Mouse (Mus musculus): ENCODE results near the gene Ptpn21. TPM values are rescaled to one million over a fixed set of nuclear protein-coding genes. Genes with fewer than 3 reads are reported as not detected.

Ptpn21 gene
- polyA plus RNA-seq, 1 experiment from 2014 or later, result 9.0 TPM

GRCm38 (mm10) chr12:98727186-98727585, 10.0 kb downstream of the Ptpn21 start:
- no peaks in the 10 kb centered on the region for H3K9me3 ChIP-seq (replicated peaks; ENCODE audit: control insufficient read depth, low read length)
- no peak for ATAC-seq (ENCODE audit: insufficient read depth, low FRiP score)
- no peaks in the 10 kb centered on the region for H3K36me3 ChIP-seq (ENCODE audit: control insufficient read depth, insufficient read depth, low read length)
- no peak overlapping the region for H3K27ac ChIP-seq (ENCODE audit: low read length)
- H3K27me3 ChIP-seq (ENCODE audit: control insufficient read depth, insufficient read depth, low read length), result no peaks in the 10 kb centered on the region
- H3K4me3 ChIP-seq (replicated peaks; ENCODE audit: low read length), result no peak overlapping the region
- no peak overlapping the region for H3K4me2 ChIP-seq (ENCODE audit: low read depth, low read length)
- WGBS, result 60% methylated on average over 7 of the region's 7 CpGs
- no peaks in the 10 kb centered on the region for H3K4me1 ChIP-seq (ENCODE audit: control insufficient read depth, insufficient read depth, low read length)
- H3K9ac ChIP-seq (ENCODE audit: low read length), result no peak overlapping the region

- ATAC-seq (ENCODE audit: insufficient read depth, low FRiP score), result no peak
- no peak overlapping the region for H3K4me2 ChIP-seq (ENCODE audit: low read depth, low read length)
- H3K36me3 ChIP-seq (ENCODE audit: control insufficient read depth, insufficient read depth, low read length), result no peaks in the 10 kb centered on the region
- H3K9ac ChIP-seq (ENCODE audit: low read length), result no peak overlapping the region
- H3K9me3 ChIP-seq (replicated peaks; ENCODE audit: control insufficient read depth, low read length), result no peaks in the 10 kb centered on the region
- no peaks in the 10 kb centered on the region for H3K27me3 ChIP-seq (ENCODE audit: control insufficient read depth, insufficient read depth, low read length)
- H3K4me3 ChIP-seq (replicated peaks; ENCODE audit: low read length), result no peak overlapping the region
- peaks cover under 1% of the 10 kb centered on the region; the same call in 1 of the 2 replicates for H3K4me1 ChIP-seq (ENCODE audit: control insufficient read depth, insufficient read depth, low read length)
- H3K27ac ChIP-seq (ENCODE audit: low read length), result no peak overlapping the region
- whole genome bisulfite sequencing, result 78% methylated on average over 7 of the region's 7 CpGs
Measured at GRCm38 (mm10) chr12:98726078-98726477, 11.1 kb downstream of the Ptpn21 start.

GRCm38 (mm10) chr12:98724976-98725375, 12.2 kb downstream of the Ptpn21 start:
- Histone ChIP-seq H3K36me3 (ENCODE audit: control insufficient read depth, insufficient read depth, low read length) (no peaks in the 10 kb centered on the region), H3K27me3 (ENCODE audit: control insufficient read depth, insufficient read depth, low read length) (no peaks in the 10 kb centered on the region), H3K4me3 (replicated peaks; ENCODE audit: low read length) (no peak overlapping the region), H3K27ac (ENCODE audit: low read length) (no peak overlapping the region), H3K4me2 (ENCODE audit: low read depth, low read length) (no peak overlapping the region), H3K4me1 (ENCODE audit: control insufficient read depth, insufficient read depth, low read length) (peaks cover 6% of the 10 kb centered on the region), H3K9me3 (replicated peaks; ENCODE audit: control insufficient read depth, low read length) (no peaks in the 10 kb centered on the region), H3K9ac (ENCODE audit: low read length) (no peak overlapping the region)
- ATAC-seq (ENCODE audit: insufficient read depth, low FRiP score), result 0 out of 2 replicates have a peak, but pooled peaks have one; percentile 53
- 44% methylated on average over 5 of the region's 5 CpGs for WGBS

- H3K27ac ChIP-seq (ENCODE audit: low read length), result no peak overlapping the region
- no peak for ATAC-seq (ENCODE audit: insufficient read depth, low FRiP score)
- H3K9ac ChIP-seq (ENCODE audit: low read length), result no peak overlapping the region
- no peak overlapping the region for H3K4me3 ChIP-seq (replicated peaks; ENCODE audit: low read length)
- WGBS, result 94% methylated on average over 7 of the region's 7 CpGs
- H3K36me3 ChIP-seq (ENCODE audit: control insufficient read depth, insufficient read depth, low read length), result no peaks in the 10 kb centered on the region
- H3K4me2 ChIP-seq (ENCODE audit: low read depth, low read length), result no peak overlapping the region
- no peaks in the 10 kb centered on the region for H3K9me3 ChIP-seq (replicated peaks; ENCODE audit: control insufficient read depth, low read length)
- no peaks in the 10 kb centered on the region for H3K27me3 ChIP-seq (ENCODE audit: control insufficient read depth, insufficient read depth, low read length)
- H3K4me1 ChIP-seq (ENCODE audit: control insufficient read depth, insufficient read depth, low read length), result peaks cover 7% of the 10 kb centered on the region
Measured at GRCm38 (mm10) chr12:98724224-98724623, 13.0 kb downstream of the Ptpn21 start.

- Histone ChIP-seq H3K4me1 (ENCODE audit: control insufficient read depth, insufficient read depth, low read length) (peaks cover 7% of the 10 kb centered on the region), H3K9ac (ENCODE audit: low read length) (no peak overlapping the region), H3K36me3 (ENCODE audit: control insufficient read depth, insufficient read depth, low read length) (no peaks in the 10 kb centered on the region), H3K9me3 (replicated peaks; ENCODE audit: control insufficient read depth, low read length) (no peaks in the 10 kb centered on the region), H3K4me3 (replicated peaks; ENCODE audit: low read length) (no peak overlapping the region), H3K4me2 (ENCODE audit: low read depth, low read length) (no peak overlapping the region), H3K27ac (ENCODE audit: low read length) (no peak overlapping the region), H3K27me3 (ENCODE audit: control insufficient read depth, insufficient read depth, low read length) (no peaks in the 10 kb centered on the region)
- no peak for ATAC-seq (ENCODE audit: insufficient read depth, low FRiP score)
- 61% methylated on average over 3 of the region's 3 CpGs for WGBS
Measured at GRCm38 (mm10) chr12:98721030-98721429, 16.2 kb downstream of the Ptpn21 start.

- Histone ChIP-seq H3K4me1 (ENCODE audit: control insufficient read depth, insufficient read depth, low read length) (peaks cover 7% of the 10 kb centered on the region), H3K4me3 (replicated peaks; ENCODE audit: low read length) (no peak overlapping the region), H3K4me2 (ENCODE audit: low read depth, low read length) (no peak overlapping the region), H3K9me3 (replicated peaks; ENCODE audit: control insufficient read depth, low read length) (no peaks in the 10 kb centered on the region), H3K27me3 (ENCODE audit: control insufficient read depth, insufficient read depth, low read length) (no peaks in the 10 kb centered on the region), H3K36me3 (ENCODE audit: control insufficient read depth, insufficient read depth, low read length) (no peaks in the 10 kb centered on the region), H3K27ac (ENCODE audit: low read length) (no peak overlapping the region), H3K9ac (ENCODE audit: low read length) (no peak overlapping the region)
- 22% methylated on average over 3 of the region's 3 CpGs for WGBS
- ATAC-seq (ENCODE audit: insufficient read depth, low FRiP score), result no peak
Measured at GRCm38 (mm10) chr12:98720628-98721027, 16.6 kb downstream of the Ptpn21 start.

- peaks cover 24% of the 10 kb centered on the region for H3K4me1 ChIP-seq (ENCODE audit: control insufficient read depth, insufficient read depth, low read length)
- H3K36me3 ChIP-seq (ENCODE audit: control insufficient read depth, insufficient read depth, low read length), result no peaks in the 10 kb centered on the region
- H3K27me3 ChIP-seq (ENCODE audit: control insufficient read depth, insufficient read depth, low read length), result no peaks in the 10 kb centered on the region
- 72% methylated on average over 2 of the region's 2 CpGs for WGBS
- H3K4me3 ChIP-seq (replicated peaks; ENCODE audit: low read length), result no peak overlapping the region
- no peak for ATAC-seq (ENCODE audit: insufficient read depth, low FRiP score)
- H3K4me2 ChIP-seq (ENCODE audit: low read depth, low read length), result no peak overlapping the region
- no peak overlapping the region for H3K9ac ChIP-seq (ENCODE audit: low read length)
- no peaks in the 10 kb centered on the region for H3K9me3 ChIP-seq (replicated peaks; ENCODE audit: control insufficient read depth, low read length)
- H3K27ac ChIP-seq (ENCODE audit: low read length), result no peak overlapping the region
Measured at GRCm38 (mm10) chr12:98716142-98716541, 21.1 kb downstream of the Ptpn21 start.

GRCm38 (mm10) chr12:98714757-98715156, 22.4 kb downstream of the Ptpn21 start:
- Histone ChIP-seq H3K4me3 (replicated peaks; ENCODE audit: low read length) (no peak overlapping the region), H3K4me2 (ENCODE audit: low read depth, low read length) (no peak overlapping the region), H3K36me3 (ENCODE audit: control insufficient read depth, insufficient read depth, low read length) (no peaks in the 10 kb centered on the region), H3K27ac (ENCODE audit: low read length) (no peak overlapping the region), H3K9ac (ENCODE audit: low read length) (no peak overlapping the region), H3K4me1 (ENCODE audit: control insufficient read depth, insufficient read depth, low read length) (peaks cover 17% of the 10 kb centered on the region), H3K27me3 (ENCODE audit: control insufficient read depth, insufficient read depth, low read length) (no peaks in the 10 kb centered on the region), H3K9me3 (replicated peaks; ENCODE audit: control insufficient read depth, low read length) (no peaks in the 10 kb centered on the region)
- 36% methylated on average over 11 of the region's 11 CpGs for WGBS
- no peak for ATAC-seq (ENCODE audit: insufficient read depth, low FRiP score)

- Histone ChIP-seq H3K9me3 (replicated peaks; ENCODE audit: control insufficient read depth, low read length) (no peaks in the 10 kb centered on the region), H3K4me2 (ENCODE audit: low read depth, low read length) (peak overlapping the region; percentile 24; the same call in 1 of the 2 replicates), H3K4me1 (ENCODE audit: control insufficient read depth, insufficient read depth, low read length) (peaks cover 17% of the 10 kb centered on the region), H3K9ac (ENCODE audit: low read length) (no peak overlapping the region), H3K27me3 (ENCODE audit: control insufficient read depth, insufficient read depth, low read length) (no peaks in the 10 kb centered on the region), H3K27ac (ENCODE audit: low read length) (peak overlapping the region; percentile 33; the same call in 1 of the 2 replicates), H3K4me3 (replicated peaks; ENCODE audit: low read length) (no peak overlapping the region), H3K36me3 (ENCODE audit: control insufficient read depth, insufficient read depth, low read length) (no peaks in the 10 kb centered on the region)
- ATAC-seq (ENCODE audit: insufficient read depth, low FRiP score), result peak; percentile 84; the same call in 1 of the 2 replicates
- 20% methylated on average over 7 of the region's 7 CpGs for WGBS
Measured at GRCm38 (mm10) chr12:98713621-98714103, 23.5 kb downstream of the Ptpn21 start.
